Mouse (Mus musculus) lung, postnatal 0 days (tissue): Measurements from ENCODE around the gene 4930426L09Rik.

ENCODE experiments used
- CTCF ChIP-seq: IDR thresholded peaks from 2 replicates; pipeline ENCODE4 v1.5.1; 2016; ENCODE audit warnings: antibody characterized with exemption, mild to moderate bottlenecking
- EP300 ChIP-seq: IDR thresholded peaks from 2 replicates; pipeline ENCODE4 v1.6.1; 2016; ENCODE audit warnings: antibody characterized with exemption, mild to moderate bottlenecking, control low read depth

- TF ChIP-seq CTCF (no peak), EP300 (no peak)
Observed at GRCm38 (mm10) chr2:19049341-19049740, 51.2 kb downstream of the 4930426L09Rik start.
